Mouse (Mus musculus) cortical plate, adult 2 months (tissue): ENCODE data around the gene Dennd4b.

ENCODE experiments used
- CTCF ChIP-seq: fragments of 200-500 bp; IDR thresholded peaks from 2 replicates; pipeline ENCODE4 v1.5.1; 2011; ENCODE audit warnings: mild to moderate bottlenecking, control low read depth, low read length; ENCODE audit not compliant: insufficient read depth; ENCODE audit errors: extremely low read depth
- POLR2A ChIP-seq: fragments of 200-500 bp; IDR thresholded peaks from 2 replicates; pipeline ENCODE4 v1.6.1; 2011; ENCODE audit warnings: mild to moderate bottlenecking, low read length, control low read depth; ENCODE audit not compliant: insufficient read depth; ENCODE audit errors: extremely low read depth

GRCm38 (mm10) chr3:90220088-90220487 is 44.9 kb upstream of the Dennd4b start:
- TF ChIP-seq POLR2A (no peak), CTCF (peak; percentile 51; the same call in 1 of the 2 replicates)
